Mouse (Mus musculus) MEL (cell line): ENCODE measurements at regions not wholly inside any gene's neighbourhood (a gene's known extent, or its start where the extent isn't known, plus 50 kb on each side); places are given as distances from the start of the nearest gene placed in this dataset.

Experiments used
- DNase-seq: peaks from one replicate; pipeline ENCODE4 v3.0.0; 2011; ENCODE audit warnings: low read depth, low spot score
- H3K27ac ChIP-seq: 2 replicates; pipeline ENCODE4 v1.5.1; 2012; ENCODE audit warnings: low read depth, mild to moderate bottlenecking, control low read depth, low read length, moderate library complexity; ENCODE audit not compliant: control insufficient read depth
- H3K27me3 ChIP-seq, 2 experiments: fragments of 150-350 bp in 1 of 2; sonication (generic) in 1 of 2; 2 replicates each; pipeline ENCODE4 v1.6.1; 2012; ENCODE audit warnings: low read length in 2 of 2, mild to moderate bottlenecking in 2 of 2, improper control_type of control experiment in 1 of 2, moderate library complexity in 1 of 2; ENCODE audit not compliant: insufficient read depth in 2 of 2, control insufficient read depth in 1 of 2
- H3K36me3 ChIP-seq, 2 experiments: 2 replicates each; pipeline ENCODE4 v1.6.1; 2012 to 2014; ENCODE audit warnings: low read length in 2 of 2, improper control_type of control experiment in 1 of 2, inconsistent platforms in 1 of 2, mild to moderate bottlenecking in 1 of 2; ENCODE audit not compliant: insufficient read depth in 2 of 2, control insufficient read depth in 1 of 2
- H3K4me1 ChIP-seq, 2 experiments: fragments of 150-350 bp in 1 of 2; sonication (generic) in 1 of 2; 2 replicates each; pipeline ENCODE4 v1.6.1; 2012; ENCODE audit warnings: low read length in 2 of 2, improper control_type of control experiment in 1 of 2, mild to moderate bottlenecking in 1 of 2; ENCODE audit not compliant: insufficient read depth in 2 of 2, control insufficient read depth in 1 of 2
- H3K4me3 ChIP-seq, 2 experiments: fragments of 150-350 bp in 1 of 2; sonication (generic) in 1 of 2; 2 replicates each; pipeline ENCODE4 v1.5.1; 2012; ENCODE audit warnings: low read depth in 2 of 2, low read length in 2 of 2, mild to moderate bottlenecking in 2 of 2, moderate library complexity in 2 of 2, control low read depth in 1 of 2, improper control_type of control experiment in 1 of 2; ENCODE audit not compliant: control insufficient read depth in 1 of 2, insufficient read depth in 1 of 2
- H3K79me2 ChIP-seq: 2 replicates; pipeline ENCODE4 v1.6.1; 2012; ENCODE audit warnings: mild to moderate bottlenecking, low read length, moderate library complexity; ENCODE audit not compliant: control insufficient read depth, poor library complexity, insufficient read depth
- H3K9ac ChIP-seq: 2 replicates; pipeline ENCODE4 v1.6.1; 2012; ENCODE audit warnings: low read depth, mild to moderate bottlenecking, control low read depth, low read length, moderate library complexity; ENCODE audit not compliant: control insufficient read depth, poor library complexity, severe bottlenecking
- H3K9me3 ChIP-seq: fragments of 150-350 bp; sonication (generic); replicated peaks from 2 replicates; pipeline ENCODE4 v1.6.1; 2012; ENCODE audit warnings: mild to moderate bottlenecking, low read length, improper control_type of control experiment, moderate library complexity; ENCODE audit not compliant: insufficient read depth
- CHD2 ChIP-seq: IDR thresholded peaks from 2 replicates; pipeline ENCODE4 v1.6.1; 2011; ENCODE audit warnings: low read length, improper control_type of control experiment
- CTCF ChIP-seq, 3 experiments: IDR thresholded peaks in 2 of 3; conservative IDR thresholded peaks in 1 of 3; 2 replicates each; pipeline ENCODE4 v1.5.1; 2011 to 2012; ENCODE audit warnings: low read length in 3 of 3, low read depth in 2 of 3, mild to moderate bottlenecking in 2 of 3, improper control_type of control experiment in 1 of 3, inconsistent platforms in 1 of 3, mixed read lengths in 1 of 3, moderate library complexity in 1 of 3; ENCODE audit not compliant: control insufficient read depth in 1 of 3, insufficient read depth in 1 of 3, poor library complexity in 1 of 3, severe bottlenecking in 1 of 3
- ELF1 ChIP-seq: IDR thresholded peaks from 2 replicates; pipeline ENCODE4 v1.6.1; 2014; ENCODE audit warnings: low read depth, mild to moderate bottlenecking, inconsistent platforms, low read length, improper control_type of control experiment, moderate library complexity
- EP300 ChIP-seq, 2 experiments: IDR thresholded peaks; 2 replicates each; pipeline ENCODE4 v1.6.1; 2011; ENCODE audit warnings: improper control_type of control experiment in 2 of 2, low read length in 2 of 2, low read depth in 1 of 2, mild to moderate bottlenecking in 1 of 2
- ETS1 ChIP-seq: IDR thresholded peaks from 2 replicates; pipeline ENCODE4 v1.6.1; 2012; ENCODE audit warnings: low read depth, mild to moderate bottlenecking, inconsistent platforms, low read length, improper control_type of control experiment, moderate library complexity
- GABPA ChIP-seq: IDR thresholded peaks from 2 replicates; pipeline ENCODE4 v1.6.1; 2012; ENCODE audit warnings: low read depth, mild to moderate bottlenecking, inconsistent platforms, low read length, improper control_type of control experiment, moderate library complexity
- HCFC1 ChIP-seq: IDR thresholded peaks from 2 replicates; pipeline ENCODE4 v1.6.1; 2012; ENCODE audit warnings: low read depth, mild to moderate bottlenecking, inconsistent platforms, low read length, improper control_type of control experiment, moderate library complexity
- MAFK ChIP-seq: IDR thresholded peaks from 2 replicates; pipeline ENCODE4 v1.6.1; 2011; ENCODE audit warnings: low read depth, mild to moderate bottlenecking, low read length, improper control_type of control experiment, borderline replicate concordance
- MAX ChIP-seq: IDR thresholded peaks from 2 replicates; pipeline ENCODE4 v1.6.1; 2011; ENCODE audit warnings: low read length, improper control_type of control experiment
- MAZ ChIP-seq: IDR thresholded peaks from 2 replicates; pipeline ENCODE4 v1.6.1; 2012; ENCODE audit warnings: low read depth, mild to moderate bottlenecking, inconsistent platforms, low read length, improper control_type of control experiment
- MYB ChIP-seq: IDR thresholded peaks from 2 replicates; pipeline ENCODE4 v1.6.1; 2011; ENCODE audit warnings: mild to moderate bottlenecking, low read depth, low read length, improper control_type of control experiment
- MYC ChIP-seq: IDR thresholded peaks from 2 replicates; pipeline ENCODE4 v1.6.1; 2011; ENCODE audit warnings: low read depth, mild to moderate bottlenecking, low read length, improper control_type of control experiment, moderate library complexity
- NELFE ChIP-seq: IDR thresholded peaks from 2 replicates; pipeline ENCODE4 v1.6.1; 2011; ENCODE audit warnings: low read depth, low read length, improper control_type of control experiment
- NRF1 ChIP-seq: IDR thresholded peaks from 2 replicates; pipeline ENCODE4 v1.6.1; 2014; ENCODE audit warnings: low read depth, mild to moderate bottlenecking, inconsistent platforms, low read length, improper control_type of control experiment, moderate library complexity; ENCODE audit not compliant: poor library complexity, insufficient read depth, severe bottlenecking
- POLR2A ChIP-seq, 2 experiments: IDR thresholded peaks; 2 replicates each; pipeline ENCODE4 v1.6.1; 2011 to 2012; ENCODE audit warnings: low read length in 2 of 2, mild to moderate bottlenecking in 2 of 2, control low read depth in 1 of 2, improper control_type of control experiment in 1 of 2, low read depth in 1 of 2, moderate library complexity in 1 of 2; ENCODE audit not compliant: control insufficient read depth in 1 of 2, insufficient read depth in 1 of 2, poor library complexity in 1 of 2
- RAD21 ChIP-seq: IDR thresholded peaks from 2 replicates; pipeline ENCODE4 v1.6.1; 2011; ENCODE audit warnings: mild to moderate bottlenecking, low read depth, low read length, improper control_type of control experiment
- SMC3 ChIP-seq: IDR thresholded peaks from 2 replicates; pipeline ENCODE4 v1.6.1; 2011; ENCODE audit warnings: low read depth, low read length, improper control_type of control experiment
- TCF12 ChIP-seq: IDR thresholded peaks from 2 replicates; pipeline ENCODE4 v1.6.1; 2014; ENCODE audit warnings: low read depth, mild to moderate bottlenecking, inconsistent platforms, low read length, improper control_type of control experiment, moderate library complexity
- ZC3H11A ChIP-seq: IDR thresholded peaks from 2 replicates; pipeline ENCODE4 v1.6.1; 2012; ENCODE audit warnings: low read depth, mild to moderate bottlenecking, inconsistent platforms, low read length, improper control_type of control experiment

- TF ChIP-seq CTCF (IDR thresholded peaks at IDR 0.05 in 2 of 3, conservative IDR thresholded peaks at IDR 0.05 in 1 of 3; ENCODE audit: control insufficient read depth in 1 of 3, insufficient read depth in 1 of 3, low read depth in 2 of 3, low read length in 3 of 3, poor library complexity in 1 of 3, severe bottlenecking in 1 of 3) (peak in 2 of 3 experiments; percentile 11; a peak in 2 of 6 replicates), ETS1 (no peak)
- no peaks in the 10 kb centered on the region for H3K79me2 ChIP-seq
- no peak for DNase-seq
Measured at GRCm38 (mm10) chr6:50940118-50940517, 285.9 kb upstream of the Npvf start.

GRCm38 (mm10) chr6:50940641-50941398 lies 286.6 kb upstream of the Npvf start:
- no peak for TF ChIP-seq ELF1
- no peak for TF ChIP-seq NELFE
- TF ChIP-seq HCFC1: no peak
- TF ChIP-seq, all 39 proteins: peak for 0
- no peaks in the 10 kb centered on the region for H3K9me3 ChIP-seq
- H3K4me1 ChIP-seq: no peaks in the 10 kb centered on the region
- no peak overlapping the region for H3K27ac ChIP-seq
- H3K27me3 ChIP-seq: no peaks in the 10 kb centered on the region
- H3K4me3 ChIP-seq: no peak overlapping the region
- H3K9ac ChIP-seq: no peak overlapping the region
- no peak for DNase-seq
- no peaks in the 10 kb centered on the region for H3K79me2 ChIP-seq
- H3K36me3 ChIP-seq: no peaks in the 10 kb centered on the region

More at GRCm38 (mm10) chr6:50940118-50940517, 285.9 kb upstream of the Npvf start:
- Histone ChIP-seq H3K36me3 (no peaks in the 10 kb centered on the region), H3K9me3 (no peaks in the 10 kb centered on the region), H3K9ac (no peak overlapping the region), H3K27ac (no peak overlapping the region), H3K4me1 (no peaks in the 10 kb centered on the region), H3K4me3 (no peak overlapping the region), H3K27me3 (no peaks in the 10 kb centered on the region)

GRCm38 (mm10) chr6:50942696-50943095 lies 288.5 kb upstream of the Npvf start:
- TF ChIP-seq MAFK (no peak), NRF1 (no peak), MYB (no peak), TCF12 (no peak), ETS1 (no peak), SMC3 (no peak), RAD21 (no peak), MAX (no peak), CHD2 (no peak), GABPA (no peak), POLR2A (IDR thresholded peaks at IDR 0.05; ENCODE audit: control insufficient read depth in 1 of 2, insufficient read depth in 1 of 2, low read depth in 1 of 2, low read length in 2 of 2, poor library complexity in 1 of 2) (no peak), EP300 (IDR thresholded peaks at IDR 0.05; ENCODE audit: low read depth in 1 of 2, low read length in 2 of 2) (no peak), ZC3H11A (no peak), MAZ (no peak), MYC (no peak)
- DNase-seq: no peak
- H3K79me2 ChIP-seq: no peaks in the 10 kb centered on the region
- no peak overlapping the region for H3K9ac ChIP-seq
- no peaks in the 10 kb centered on the region for H3K4me1 ChIP-seq
- no peaks in the 10 kb centered on the region for H3K9me3 ChIP-seq
- no peaks in the 10 kb centered on the region for H3K36me3 ChIP-seq
- H3K27ac ChIP-seq: no peak overlapping the region
- no peak overlapping the region for H3K4me3 ChIP-seq
- H3K27me3 ChIP-seq: no peaks in the 10 kb centered on the region
